Mouse (Mus musculus) cerebellum, adult 11-12 months (tissue): Measurements from ENCODE around the gene Rdh8.

Experiments used
- DNase-seq: peaks from one replicate; pipeline ENCODE4 v3.0.0; 2022

The Rdh8 gene

DNA sequence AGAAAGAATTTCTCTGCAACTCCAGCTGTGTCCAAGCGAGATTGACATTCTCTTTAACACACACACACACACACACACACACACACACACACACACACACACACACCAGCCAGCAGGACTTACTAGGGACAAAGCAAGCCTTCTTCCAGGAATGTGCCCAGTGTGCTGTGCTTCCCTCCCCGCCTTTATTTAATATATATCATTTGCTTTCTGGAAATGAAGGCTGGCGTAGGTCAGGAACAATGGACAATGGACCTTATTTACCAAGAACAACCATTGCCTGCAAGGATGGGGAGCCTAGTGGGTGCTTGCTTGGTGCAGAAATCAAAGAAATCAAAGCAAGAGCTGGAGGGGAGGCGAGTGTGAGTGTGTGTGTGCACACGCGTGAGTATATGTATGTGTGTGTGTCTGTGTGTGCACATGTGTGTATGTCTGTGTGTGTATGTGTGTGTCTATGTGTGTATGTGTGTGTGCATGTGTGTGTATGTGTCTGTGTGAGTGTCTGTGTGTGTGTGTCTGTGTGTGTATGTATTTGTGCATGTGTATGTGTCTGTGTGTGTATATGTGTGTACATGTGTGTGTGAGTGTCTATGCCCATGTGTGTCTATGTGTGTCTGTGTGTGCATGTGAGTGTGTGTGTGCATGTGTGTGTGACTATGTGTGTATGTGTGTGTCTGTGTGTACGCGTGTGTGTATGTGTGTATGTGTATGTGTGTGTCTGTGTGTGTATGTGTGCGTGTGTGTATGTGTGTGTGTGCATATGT lies 19.1 kb downstream of the Rdh8 start:
- no peak for DNase-seq

DNA sequence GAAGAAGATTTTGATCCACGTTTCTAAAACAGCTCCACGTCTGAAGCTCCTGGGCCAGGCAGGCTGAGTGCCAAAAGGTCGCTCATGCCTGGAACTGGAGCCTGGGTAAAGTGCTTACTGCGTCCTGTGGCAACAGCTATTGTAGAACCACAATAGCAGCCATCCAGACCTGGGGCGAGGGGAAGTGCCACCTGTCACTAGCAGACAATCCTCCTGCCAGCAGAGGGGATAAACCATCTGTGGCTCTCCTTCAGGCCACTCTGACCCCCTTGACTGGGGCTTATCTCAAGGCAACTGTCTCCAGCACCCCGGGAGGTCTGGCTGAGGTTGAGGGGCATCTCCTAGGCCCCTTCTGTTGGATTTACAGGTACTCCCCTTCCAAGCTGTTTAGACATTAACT lies 20.6 kb downstream of the Rdh8 start:
- DNase-seq: peak; percentile 15

GRCm38 (mm10) chr9:20842211-20842610 lies 23.9 kb downstream of the Rdh8 start:
- DNase-seq: no peak

DNA sequence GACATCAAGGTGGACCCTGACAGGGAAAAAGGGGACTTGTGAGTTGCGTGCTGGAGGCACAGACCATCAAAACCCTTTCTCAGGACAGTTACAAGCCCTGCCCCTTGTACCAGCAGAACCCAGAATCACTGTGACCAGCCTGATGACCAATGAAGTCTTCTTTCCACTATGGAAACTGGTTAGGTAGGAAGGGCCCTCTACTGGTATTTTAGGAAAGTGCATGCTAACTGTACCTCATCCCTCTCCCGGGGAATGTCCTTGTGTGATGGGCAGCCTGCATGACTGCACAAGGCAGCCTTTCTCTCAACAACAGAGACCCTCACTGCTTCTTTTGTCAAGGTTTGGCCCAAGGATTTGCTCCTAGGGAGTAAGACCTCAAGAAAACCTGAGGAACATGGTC lies 24.4 kb downstream of the Rdh8 start:
- no peak for DNase-seq

- DNase-seq: no peak
These were observed 31.9 kb downstream of the Rdh8 start for GRCm38 (mm10) chr9:20850179-20850578.

- DNase-seq: no peak
These were observed 38.8 kb downstream of the Rdh8 start for GRCm38 (mm10) chr9:20857131-20857530.

GRCm38 (mm10) chr9:20859926-20860325 lies 41.6 kb downstream of the Rdh8 start:
- DNase-seq: no peak

DNA sequence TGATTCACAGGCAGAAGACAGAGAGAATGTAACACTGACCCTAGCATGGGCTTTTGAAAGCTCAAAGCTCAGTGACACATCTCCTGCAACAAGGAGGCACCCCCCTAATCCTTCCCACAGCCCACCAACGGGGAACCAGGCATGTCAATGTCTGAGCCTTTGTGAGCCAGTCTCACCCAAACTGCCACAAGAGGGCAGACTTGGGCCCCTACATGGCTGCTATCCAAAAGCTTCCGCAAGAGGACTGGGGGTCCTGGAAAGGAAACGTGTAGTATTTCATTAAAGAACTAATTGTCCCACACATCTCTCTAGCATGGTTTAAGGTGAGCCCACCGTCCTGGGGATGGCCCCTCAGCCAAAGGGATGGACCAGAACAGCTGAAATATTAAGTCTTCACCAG lies 43.5 kb downstream of the Rdh8 start:
- no peak for DNase-seq

GRCm38 (mm10) chr9:20862225-20862624 lies 43.9 kb downstream of the Rdh8 start:
- DNase-seq: no peak

GRCm38 (mm10) chr9:20866879-20867278 lies 48.6 kb downstream of the Rdh8 start:
- DNase-seq: no peak

GRCm38 (mm10) chr9:20868448-20869001 lies 50.2 kb downstream of the Rdh8 start, which contains the start of gene A230050P20Rik:
Gene A230050P20Rik, plus strand, starts transcription at chr9:20868642.
- DNase-seq: peak; percentile 82

- DNase-seq: peak; percentile 50
These were observed 50.9 kb downstream of the Rdh8 start for GRCm38 (mm10) chr9:20869246-20869645.

GRCm38 (mm10) chr9:20870211-20871173 lies 52.2 kb downstream of the Rdh8 start:
- DNase-seq: peak; percentile 29

DNA sequence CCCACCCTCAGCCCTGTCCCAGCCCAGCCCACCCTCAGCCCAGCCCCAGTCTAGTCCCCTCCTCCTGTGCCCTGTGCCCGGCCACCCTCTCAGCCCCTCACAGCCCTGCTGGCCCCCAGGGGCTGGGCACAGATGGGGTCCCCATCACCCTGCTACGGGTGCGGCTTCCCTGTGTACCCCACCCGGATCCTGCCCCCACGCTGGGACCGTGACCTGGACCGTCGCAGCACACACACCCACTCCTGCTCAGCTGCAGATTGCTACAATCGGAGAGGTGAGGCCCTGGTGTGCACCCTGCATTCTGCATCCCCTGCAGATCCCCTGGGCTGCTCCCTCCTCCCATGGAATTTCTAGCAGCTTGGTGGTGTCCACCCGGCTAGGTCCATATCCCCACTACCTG lies 54.7 kb downstream of the Rdh8 start:
- DNase-seq: no peak

DNA sequence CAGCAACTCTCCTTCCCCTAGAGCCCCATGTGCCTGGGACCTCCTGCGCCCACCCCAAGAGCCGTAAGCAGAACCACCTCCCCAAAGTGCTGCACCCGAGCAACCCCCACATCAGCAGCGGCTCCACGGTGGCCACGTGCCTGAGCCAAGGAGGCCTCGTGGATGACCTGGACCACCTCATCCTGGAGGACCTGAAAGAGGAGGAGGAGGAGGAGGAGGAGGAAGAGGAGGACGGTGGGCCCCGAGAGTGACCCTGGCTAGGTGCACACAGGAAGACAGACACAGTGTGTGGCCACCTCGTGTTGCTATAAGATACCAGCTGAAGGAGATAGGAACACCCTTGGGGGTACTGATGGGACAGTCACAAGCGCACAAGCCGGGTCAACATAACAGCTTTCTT lies 55.2 kb downstream of the Rdh8 start:
- peak; percentile 36 for DNase-seq

GRCm38 (mm10) chr9:20875021-20875790 lies 56.9 kb downstream of the Rdh8 start:
- peak; percentile 63 for DNase-seq
